Mouse (Mus musculus) intestine, embryonic 15.5 days (tissue): Measurements from ENCODE around the gene Tln2. TPM values are rescaled to one million over a fixed set of nuclear protein-coding genes. Genes with fewer than 3 reads are reported as not detected.

Source experiments
- ATAC-seq: fragments of 200-750 bp; cut with Nextera tagmentation; 2 replicates; pipeline ENCODE4 v1.8.0; 2017; ENCODE audit warnings: moderate TSS enrichment, moderate library complexity
- H3K27ac ChIP-seq: fragments of 300-500 bp; sonication (generic); 2 replicates; pipeline ENCODE4 v1.5.1; 2015; ENCODE audit warnings: mild to moderate bottlenecking, inconsistent platforms
- H3K27me3 ChIP-seq: fragments of 300-500 bp; sonication (generic); replicated peaks from 2 replicates; pipeline ENCODE4 v1.6.1; 2015; ENCODE audit warnings: inconsistent platforms
- H3K36me3 ChIP-seq: fragments of 300-500 bp; sonication (generic); 2 replicates; pipeline ENCODE4 v1.6.1; 2015; ENCODE audit warnings: inconsistent platforms
- H3K4me1 ChIP-seq: fragments of 300-500 bp; sonication (generic); replicated peaks from 2 replicates; pipeline ENCODE4 v1.6.1; 2015; ENCODE audit warnings: inconsistent platforms
- H3K4me2 ChIP-seq: fragments of 300-500 bp; sonication (generic); replicated peaks from 2 replicates; pipeline ENCODE4 v1.6.1; 2015; ENCODE audit warnings: mild to moderate bottlenecking, inconsistent platforms
- H3K4me3 ChIP-seq: fragments of 300-500 bp; sonication (generic); replicated peaks from 2 replicates; pipeline ENCODE4 v1.5.1; 2015; ENCODE audit warnings: inconsistent platforms
- H3K9ac ChIP-seq: fragments of 300-500 bp; sonication (generic); 2 replicates; pipeline ENCODE4 v1.6.1; 2015; ENCODE audit warnings: inconsistent platforms
- H3K9me3 ChIP-seq: fragments of 300-500 bp; sonication (generic); 2 replicates; pipeline ENCODE4 v1.6.1; 2016; ENCODE audit warnings: inconsistent platforms
- WGBS: fragments of 180-500 bp; shearing (Covaris S2); methylation state at CpG from one replicate; pipeline ENCODE4 v1.1.7; 2015; 5-methylcytosine and 5-hydroxymethylcytosine counted together
- polyA plus RNA-seq: library from polyadenylated mRNA; unstranded; fragments of >200 nt; fragmentation: Nextera tagmentation; extraction: Ambion mirVana; gene quantifications from 2 replicates; pipeline ENCODE4 v1.2.1, GENCODE M21; 2015

The Tln2 gene
- polyA plus RNA-seq, 1 experiment from 2014 or later = 28.0 TPM

DNA sequence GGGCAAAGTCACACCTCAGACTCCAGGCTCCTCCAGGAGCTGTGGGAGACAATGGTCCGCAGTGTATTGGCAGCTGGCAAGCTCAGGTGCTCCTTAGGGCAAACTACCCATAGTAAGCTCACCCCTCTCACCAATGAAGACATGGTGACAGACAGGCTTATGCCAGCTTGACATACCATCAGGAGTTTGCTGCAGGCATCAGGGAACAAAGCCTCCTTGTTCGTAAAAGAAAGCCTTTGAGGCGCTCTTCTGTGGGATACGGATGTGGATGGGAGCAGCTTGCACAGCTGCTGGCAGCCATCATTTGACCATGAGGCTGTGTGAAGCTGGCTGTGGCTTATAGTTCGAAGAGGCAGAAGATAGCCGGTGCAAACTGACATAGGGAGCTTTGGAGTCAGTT, 254.5 kb downstream of the Tln2 start:
- Histone ChIP-seq H3K36me3 (no peaks in the 10 kb centered on the region), H3K4me2 (no peak overlapping the region), H3K9me3 (no peaks in the 10 kb centered on the region), H3K4me3 (no peak overlapping the region), H3K4me1 (no peaks in the 10 kb centered on the region), H3K27me3 (no peaks in the 10 kb centered on the region), H3K27ac (no peak overlapping the region), H3K9ac (no peak overlapping the region)
- WGBS = 87% methylated on average over 6 of the region's 6 CpGs
- ATAC-seq = no peak

DNA sequence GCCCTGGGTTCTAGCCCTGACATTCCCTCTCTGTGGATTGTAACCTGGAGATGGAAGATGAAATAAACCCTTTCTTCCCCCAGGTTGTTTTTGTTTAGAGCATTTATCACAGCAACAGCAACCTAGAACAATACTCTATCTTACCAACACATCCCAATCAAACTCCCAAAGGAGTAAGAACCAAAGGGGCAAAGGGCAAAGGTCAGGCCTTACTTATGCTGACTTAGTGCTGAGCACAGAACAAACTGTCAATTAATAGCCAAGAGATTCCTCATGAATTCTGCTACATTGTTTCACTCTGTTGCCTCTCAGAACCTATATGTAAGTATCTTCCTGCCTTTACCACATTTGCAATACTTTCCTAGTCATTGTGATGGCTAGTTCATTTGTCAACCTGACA, 255.5 kb downstream of the Tln2 start:
- Histone ChIP-seq H3K9ac (no peak overlapping the region), H3K4me3 (no peak overlapping the region), H3K9me3 (no peaks in the 10 kb centered on the region), H3K4me2 (no peak overlapping the region), H3K27me3 (no peaks in the 10 kb centered on the region), H3K27ac (no peak overlapping the region), H3K4me1 (no peaks in the 10 kb centered on the region), H3K36me3 (no peaks in the 10 kb centered on the region)
- ATAC-seq = no peak

DNA sequence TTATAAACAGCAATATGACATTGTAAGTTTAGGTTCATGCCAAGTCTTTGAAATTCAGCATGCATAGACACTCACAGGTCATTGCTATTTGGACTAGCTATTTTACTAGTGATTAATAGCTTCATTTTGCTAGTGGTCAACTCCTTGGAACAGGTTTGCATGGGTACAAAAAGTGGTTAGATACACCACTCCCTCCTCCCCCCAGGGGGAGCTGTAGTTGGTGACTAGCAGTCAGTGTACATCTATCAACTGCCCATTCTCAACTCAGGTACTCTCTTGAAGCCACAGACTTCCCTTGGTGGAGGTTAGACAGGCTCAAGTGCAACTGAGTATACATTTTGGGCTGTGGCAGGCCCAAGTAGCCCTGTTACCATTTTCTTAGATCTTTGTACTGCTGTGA, 256.5 kb downstream of the Tln2 start:
- Histone ChIP-seq H3K4me1 (no peaks in the 10 kb centered on the region), H3K36me3 (no peaks in the 10 kb centered on the region), H3K27me3 (no peaks in the 10 kb centered on the region), H3K4me3 (no peak overlapping the region), H3K27ac (no peak overlapping the region), H3K4me2 (no peak overlapping the region), H3K9ac (no peak overlapping the region), H3K9me3 (no peaks in the 10 kb centered on the region)
- ATAC-seq = no peak

DNA sequence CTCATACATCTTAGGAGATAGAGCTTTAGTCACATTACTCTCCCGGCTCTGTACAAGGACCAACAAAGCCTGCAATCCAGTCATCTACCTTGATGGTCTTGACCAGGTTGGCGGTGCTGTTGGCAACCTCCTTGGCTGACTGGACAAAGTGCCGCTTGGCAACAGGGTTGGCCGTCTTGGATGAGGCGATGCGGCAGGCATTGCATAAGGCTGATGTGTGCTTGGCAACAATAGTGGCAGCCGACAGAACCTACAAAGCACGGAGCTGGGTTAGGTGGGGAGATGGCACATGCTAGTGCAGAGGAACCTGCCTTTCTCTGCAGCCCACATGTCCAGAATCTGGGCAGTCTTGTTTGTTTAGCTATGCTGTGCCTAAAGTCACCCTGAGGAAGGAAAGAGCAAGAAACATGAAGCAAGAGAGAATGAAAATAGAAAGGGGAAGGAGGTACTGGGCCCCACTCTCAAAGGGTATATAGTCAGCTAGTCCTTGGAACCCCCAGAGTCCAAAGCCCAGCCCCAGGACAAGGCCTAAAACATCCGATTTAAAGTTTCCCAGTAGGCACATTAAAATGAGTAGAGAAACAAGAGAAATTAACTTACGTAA, 257.0 kb downstream of the Tln2 start:
- no peaks in the 10 kb centered on the region for H3K4me1 ChIP-seq
- no peaks in the 10 kb centered on the region for H3K9me3 ChIP-seq
- H3K27ac ChIP-seq = no peak overlapping the region
- no peaks in the 10 kb centered on the region for H3K27me3 ChIP-seq
- H3K36me3 ChIP-seq = no peaks in the 10 kb centered on the region
- H3K9ac ChIP-seq = no peak overlapping the region
- H3K4me2 ChIP-seq = no peak overlapping the region
- 91% methylated on average over 10 of the region's 10 CpGs for WGBS
- no peak overlapping the region for H3K4me3 ChIP-seq
- no peak for ATAC-seq

DNA sequence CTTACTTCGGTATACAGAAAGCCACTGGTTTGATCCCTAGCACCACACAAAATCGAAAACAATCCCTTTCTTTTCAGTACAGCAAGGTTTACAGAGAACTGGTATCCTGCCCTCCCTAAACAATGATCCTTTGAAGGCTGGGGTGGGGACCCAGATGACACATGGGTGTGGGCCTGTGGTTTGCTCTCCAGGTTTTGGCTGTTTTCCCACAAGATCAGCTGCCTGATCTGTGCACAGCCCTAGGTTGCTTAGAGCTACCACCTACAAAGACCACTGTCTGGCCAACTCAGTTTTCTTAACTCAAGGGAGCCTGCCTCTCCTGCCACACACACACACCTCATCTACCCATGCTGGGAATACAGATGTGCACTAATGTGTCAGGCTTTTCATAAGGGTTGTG, 257.9 kb downstream of the Tln2 start:
- no peak overlapping the region for H3K9ac ChIP-seq
- WGBS = 84% methylated on average over 2 of the region's 2 CpGs
- H3K9me3 ChIP-seq = no peaks in the 10 kb centered on the region
- H3K27me3 ChIP-seq = no peaks in the 10 kb centered on the region
- ATAC-seq = no peak
- H3K36me3 ChIP-seq = no peaks in the 10 kb centered on the region
- no peaks in the 10 kb centered on the region for H3K4me1 ChIP-seq
- no peak overlapping the region for H3K27ac ChIP-seq
- H3K4me2 ChIP-seq = no peak overlapping the region
- no peak overlapping the region for H3K4me3 ChIP-seq

DNA sequence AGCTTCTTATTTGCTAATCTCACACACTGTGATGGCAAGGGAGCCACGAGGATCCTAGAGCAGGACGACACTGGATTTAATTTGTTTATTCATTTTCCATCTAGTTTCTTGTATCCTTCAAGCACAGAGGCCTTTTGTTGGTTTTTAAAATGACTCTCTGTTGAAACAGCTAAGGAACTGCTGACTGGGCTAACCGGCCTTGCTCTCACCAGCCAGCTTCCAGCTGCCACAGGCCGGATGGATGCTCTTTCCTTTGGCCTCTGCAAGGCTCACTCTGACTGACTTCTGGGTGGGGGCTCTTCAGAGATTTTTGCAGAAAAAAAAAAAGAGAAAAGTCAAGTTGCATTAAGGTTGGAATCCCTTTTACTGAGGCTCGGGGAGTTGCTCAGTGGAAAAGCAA, 258.7 kb downstream of the Tln2 start:
- 64% methylated on average over 5 of the region's 5 CpGs for WGBS
- Histone ChIP-seq H3K9ac (no peak overlapping the region), H3K27ac (no peak overlapping the region)

GRCm38 (mm10) chr9:67300346-67300745, 259.2 kb downstream of the Tln2 start:
- Histone ChIP-seq H3K9me3 (no peaks in the 10 kb centered on the region), H3K9ac (no peak overlapping the region), H3K36me3 (no peaks in the 10 kb centered on the region), H3K27ac (no peak overlapping the region), H3K27me3 (no peaks in the 10 kb centered on the region), H3K4me3 (no peak overlapping the region), H3K4me1 (no peaks in the 10 kb centered on the region), H3K4me2 (no peak overlapping the region)
- 32% methylated on average over 3 of the region's 3 CpGs for WGBS
- no peak for ATAC-seq

More for the DNA sequence above, 258.7 kb downstream of the Tln2 start:
- no peak overlapping the region for H3K4me2 ChIP-seq
- no peaks in the 10 kb centered on the region for H3K27me3 ChIP-seq
- no peak for ATAC-seq
- no peaks in the 10 kb centered on the region for H3K4me1 ChIP-seq
- H3K36me3 ChIP-seq = no peaks in the 10 kb centered on the region
- no peak overlapping the region for H3K4me3 ChIP-seq
- H3K9me3 ChIP-seq = no peaks in the 10 kb centered on the region

DNA sequence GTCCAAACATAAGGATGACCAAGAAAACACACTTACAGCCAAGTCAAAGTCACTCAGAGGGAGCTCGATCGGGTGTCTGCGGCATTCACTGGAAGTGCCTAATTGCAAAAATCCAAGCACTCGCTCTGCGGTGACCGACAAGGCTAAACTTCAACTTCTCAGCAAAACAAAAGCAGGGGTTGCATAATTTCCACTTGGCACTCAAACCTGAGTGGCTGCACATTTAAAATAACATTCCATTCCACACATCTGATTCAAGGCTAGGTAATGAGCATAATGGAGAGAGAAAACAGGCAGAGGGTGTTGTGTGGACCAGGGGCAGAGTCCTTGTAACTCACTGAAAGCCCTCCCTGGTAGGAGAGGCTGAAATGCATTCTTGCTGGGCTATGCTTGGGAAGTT, 260.3 kb downstream of the Tln2 start:
- Histone ChIP-seq H3K4me3 (no peak overlapping the region), H3K27me3 (no peaks in the 10 kb centered on the region), H3K27ac (no peak overlapping the region), H3K9me3 (no peaks in the 10 kb centered on the region), H3K4me2 (no peak overlapping the region), H3K9ac (no peak overlapping the region), H3K36me3 (no peaks in the 10 kb centered on the region), H3K4me1 (no peaks in the 10 kb centered on the region)
- ATAC-seq = no peak
- 86% methylated on average over 6 of the region's 6 CpGs for WGBS

GRCm38 (mm10) chr9:67297236-67297889, 262.1 kb downstream of the Tln2 start:
- no peak for ATAC-seq
- 87% methylated on average over 6 of the region's 6 CpGs for WGBS
- Histone ChIP-seq H3K27me3 (no peaks in the 10 kb centered on the region), H3K4me2 (no peak overlapping the region), H3K27ac (no peak overlapping the region), H3K9me3 (no peaks in the 10 kb centered on the region), H3K36me3 (no peaks in the 10 kb centered on the region), H3K4me3 (no peak overlapping the region), H3K9ac (no peak overlapping the region), H3K4me1 (no peaks in the 10 kb centered on the region)

DNA sequence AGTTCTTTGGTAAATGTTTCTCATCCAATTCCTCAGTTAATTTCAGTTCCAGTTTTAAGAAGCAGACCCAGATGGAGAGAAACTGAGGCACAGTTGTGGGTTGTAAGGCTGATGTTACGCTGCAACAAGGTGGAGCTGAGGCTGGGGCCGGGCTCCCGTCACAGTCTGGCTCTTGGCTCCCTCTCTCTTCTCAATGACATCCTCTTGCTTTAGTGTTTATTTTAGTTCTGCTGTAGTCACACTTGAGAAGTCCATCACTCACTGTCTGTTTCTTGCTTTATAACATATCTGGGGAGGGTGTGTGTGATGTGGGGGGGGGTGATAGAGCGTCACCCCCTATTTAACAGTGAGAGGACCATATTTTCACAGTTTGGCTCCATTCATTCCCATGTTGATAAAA, 272.0 kb downstream of the Tln2 start:
- Histone ChIP-seq H3K4me1 (no peaks in the 10 kb centered on the region), H3K4me3 (no peak overlapping the region), H3K27ac (no peak overlapping the region), H3K9ac (no peak overlapping the region), H3K27me3 (no peaks in the 10 kb centered on the region), H3K4me2 (no peak overlapping the region), H3K9me3 (no peaks in the 10 kb centered on the region), H3K36me3 (0 out of 2 replicates have a peak, but pooled peaks cover 2% of the 10 kb centered on the region)
- no peak for ATAC-seq
- 63% methylated on average over 4 of the region's 4 CpGs for WGBS

DNA sequence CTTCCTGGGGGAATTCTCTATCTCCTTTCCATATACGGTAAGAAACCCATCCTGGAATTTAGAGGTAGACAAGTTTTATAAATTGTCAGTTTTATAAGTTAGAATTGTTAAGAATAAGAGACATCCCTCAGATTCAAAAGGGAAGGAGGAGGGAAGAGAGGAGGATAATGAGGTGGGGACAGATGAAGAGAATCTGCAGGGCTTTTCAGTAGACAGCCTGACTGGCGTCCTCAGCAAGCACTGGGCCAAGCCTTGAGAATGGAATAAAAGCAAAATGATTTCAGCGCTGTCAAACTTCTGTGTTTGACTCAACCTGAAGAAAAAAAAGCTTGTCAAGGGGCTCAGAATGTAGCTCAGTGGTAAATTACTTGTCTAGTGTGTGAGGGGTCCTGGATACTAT, 272.7 kb downstream of the Tln2 start:
- Histone ChIP-seq H3K9me3 (no peaks in the 10 kb centered on the region), H3K27ac (no peak overlapping the region), H3K4me1 (no peaks in the 10 kb centered on the region), H3K4me3 (no peak overlapping the region), H3K27me3 (no peaks in the 10 kb centered on the region), H3K4me2 (no peak overlapping the region), H3K36me3 (0 out of 2 replicates have a peak, but pooled peaks cover 2% of the 10 kb centered on the region), H3K9ac (no peak overlapping the region)
- ATAC-seq = no peak
- 76% methylated on average over 3 of the region's 3 CpGs for WGBS

GRCm38 (mm10) chr9:67285544-67285943, 274.0 kb downstream of the Tln2 start:
- no peaks in the 10 kb centered on the region for H3K27me3 ChIP-seq
- H3K4me2 ChIP-seq = no peak overlapping the region
- no peak for ATAC-seq
- H3K9me3 ChIP-seq = no peaks in the 10 kb centered on the region
- 78% methylated on average over 3 of the region's 3 CpGs for WGBS
- H3K4me3 ChIP-seq = no peak overlapping the region
- no peak overlapping the region for H3K27ac ChIP-seq
- no peak overlapping the region for H3K9ac ChIP-seq
- H3K4me1 ChIP-seq = no peaks in the 10 kb centered on the region
- H3K36me3 ChIP-seq = 0 out of 2 replicates have a peak, but pooled peaks cover 2% of the 10 kb centered on the region

DNA sequence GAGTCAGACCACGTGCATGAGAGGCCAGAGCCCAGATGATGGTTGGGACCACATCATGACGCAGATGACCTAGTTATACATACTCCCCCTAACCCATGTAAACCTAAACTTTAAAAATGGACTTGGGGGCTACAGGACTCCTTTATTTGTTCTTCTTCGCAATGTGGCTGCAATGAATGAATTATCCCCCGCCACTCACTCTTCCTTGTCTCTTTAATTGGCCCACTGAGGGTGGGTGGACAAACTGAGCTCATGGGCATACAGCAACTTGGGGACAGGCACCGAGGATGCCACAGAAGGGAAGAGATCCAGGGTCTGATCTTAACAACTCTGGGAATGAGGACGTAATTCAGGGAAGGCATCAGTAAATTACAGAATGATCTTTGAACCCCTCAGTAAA, 277.7 kb downstream of the Tln2 start:
- no peaks in the 10 kb centered on the region for H3K9me3 ChIP-seq
- no peak overlapping the region for H3K27ac ChIP-seq
- H3K9ac ChIP-seq = no peak overlapping the region
- H3K27me3 ChIP-seq = no peaks in the 10 kb centered on the region
- no peak for ATAC-seq
- no peak overlapping the region for H3K4me2 ChIP-seq
- no peaks in the 10 kb centered on the region for H3K36me3 ChIP-seq
- H3K4me1 ChIP-seq = no peaks in the 10 kb centered on the region
- H3K4me3 ChIP-seq = no peak overlapping the region
- WGBS = 69% methylated on average over 6 of the region's 6 CpGs
